Mouse (Mus musculus) heart, embryonic 15.5 days (tissue): Measurements from ENCODE around the gene Wrnip1. TPM values are rescaled to one million over a fixed set of nuclear protein-coding genes. Genes with fewer than 3 reads are reported as not detected.

Source experiments
- ATAC-seq: fragments of 200-750 bp; cut with Nextera tagmentation; replicated peaks from 2 replicates; pipeline ENCODE4 v1.8.0; 2017; ENCODE audit warnings: low read depth, moderate TSS enrichment; ENCODE audit not compliant: insufficient number of reproducible peaks, insufficient read depth, low FRiP score
- H3K27ac ChIP-seq: fragments of 300-500 bp; sonication (generic); 2 replicates; pipeline ENCODE4 v1.5.1; 2015; ENCODE audit warnings: mild to moderate bottlenecking, inconsistent platforms
- H3K27me3 ChIP-seq: fragments of 300-500 bp; sonication (generic); 2 replicates; pipeline ENCODE4 v1.6.1; 2015; ENCODE audit warnings: inconsistent platforms
- H3K36me3 ChIP-seq: fragments of 300-500 bp; sonication (generic); 2 replicates; pipeline ENCODE4 v1.6.1; 2015; ENCODE audit warnings: mild to moderate bottlenecking, inconsistent platforms
- H3K4me1 ChIP-seq: fragments of 300-500 bp; sonication (generic); replicated peaks from 2 replicates; pipeline ENCODE4 v1.6.1; 2015; ENCODE audit warnings: inconsistent platforms
- H3K4me2 ChIP-seq: fragments of 300-500 bp; sonication (generic); 2 replicates; pipeline ENCODE4 v1.6.1; 2015; ENCODE audit warnings: inconsistent platforms, mild to moderate bottlenecking, moderate library complexity
- H3K4me3 ChIP-seq: fragments of 300-500 bp; sonication (generic); 2 replicates; pipeline ENCODE4 v1.5.1; 2015; ENCODE audit warnings: mild to moderate bottlenecking, inconsistent platforms
- H3K9ac ChIP-seq: fragments of 300-500 bp; sonication (generic); 2 replicates; pipeline ENCODE4 v1.6.1; 2015; ENCODE audit warnings: mild to moderate bottlenecking, inconsistent platforms
- H3K9me3 ChIP-seq: fragments of 300-500 bp; sonication (generic); replicated peaks from 2 replicates; pipeline ENCODE4 v1.6.1; 2016; ENCODE audit warnings: inconsistent platforms
- WGBS: fragments of 180-500 bp; shearing (Covaris S2); methylation state at CpG from one replicate; pipeline ENCODE4 v1.1.7; 2015; ENCODE audit warnings: mixed read lengths; 5-methylcytosine and 5-hydroxymethylcytosine counted together
- polyA plus RNA-seq: library from polyadenylated mRNA; unstranded; fragments of >200 nt; fragmentation: Nextera tagmentation; extraction: Ambion mirVana; gene quantifications from 2 replicates; pipeline ENCODE4 v1.2.1, GENCODE M21; 2015

The Wrnip1 gene
- polyA plus RNA-seq, 1 experiment from 2014 or later: 22.2 TPM

GRCm38 (mm10) chr13:32807624-32808023 lies 5.8 kb downstream of the Wrnip1 start:
- H3K4me3 ChIP-seq: no peak overlapping the region
- H3K9ac ChIP-seq: no peak overlapping the region
- H3K36me3 ChIP-seq: peaks cover 34% of the 10 kb centered on the region
- 89% methylated on average over 3 of the region's 3 CpGs for WGBS
- H3K27ac ChIP-seq: no peak overlapping the region
- H3K27me3 ChIP-seq: no peaks in the 10 kb centered on the region
- ATAC-seq: no peak
- peaks cover 29% of the 10 kb centered on the region for H3K4me1 ChIP-seq
- H3K9me3 ChIP-seq: no peaks in the 10 kb centered on the region
- H3K4me2 ChIP-seq: no peak overlapping the region

- ATAC-seq: no peak
- H3K4me1 ChIP-seq: no peaks in the 10 kb centered on the region
- no peak overlapping the region for H3K9ac ChIP-seq
- H3K27ac ChIP-seq: no peak overlapping the region
- no peaks in the 10 kb centered on the region for H3K9me3 ChIP-seq
- H3K4me2 ChIP-seq: no peak overlapping the region
- 91% methylated on average over 3 of the region's 3 CpGs for WGBS
- H3K36me3 ChIP-seq: peaks cover 56% of the 10 kb centered on the region
- H3K27me3 ChIP-seq: no peaks in the 10 kb centered on the region
- no peak overlapping the region for H3K4me3 ChIP-seq
Observed at GRCm38 (mm10) chr13:32819241-32819640, 17.4 kb downstream of the Wrnip1 start.

GRCm38 (mm10) chr13:32819926-32820325 lies 18.1 kb downstream of the Wrnip1 start:
- H3K27me3 ChIP-seq: no peaks in the 10 kb centered on the region
- H3K9ac ChIP-seq: no peak overlapping the region
- no peaks in the 10 kb centered on the region for H3K4me1 ChIP-seq
- peaks cover 54% of the 10 kb centered on the region for H3K36me3 ChIP-seq
- 88% methylated on average over 5 of the region's 5 CpGs for WGBS
- H3K4me3 ChIP-seq: no peak overlapping the region
- no peak overlapping the region for H3K4me2 ChIP-seq
- H3K27ac ChIP-seq: no peak overlapping the region
- no peaks in the 10 kb centered on the region for H3K9me3 ChIP-seq
- ATAC-seq: no peak

- no peaks in the 10 kb centered on the region for H3K4me1 ChIP-seq
- H3K27ac ChIP-seq: no peak overlapping the region
- no peak overlapping the region for H3K9ac ChIP-seq
- H3K4me2 ChIP-seq: no peak overlapping the region
- H3K36me3 ChIP-seq: peaks cover 46% of the 10 kb centered on the region
- no peak overlapping the region for H3K4me3 ChIP-seq
- no peak for ATAC-seq
- WGBS: 96% methylated on average over 4 of the region's 4 CpGs
- no peaks in the 10 kb centered on the region for H3K27me3 ChIP-seq
- no peaks in the 10 kb centered on the region for H3K9me3 ChIP-seq
Observed at GRCm38 (mm10) chr13:32821671-32822070, 19.8 kb downstream of the Wrnip1 start.

GRCm38 (mm10) chr13:32823126-32823525 lies 21.3 kb downstream of the Wrnip1 start:
- no peak overlapping the region for H3K9ac ChIP-seq
- H3K4me1 ChIP-seq: no peaks in the 10 kb centered on the region
- H3K27me3 ChIP-seq: no peaks in the 10 kb centered on the region
- H3K4me2 ChIP-seq: no peak overlapping the region
- H3K36me3 ChIP-seq: peaks cover 34% of the 10 kb centered on the region
- no peaks in the 10 kb centered on the region for H3K9me3 ChIP-seq
- H3K4me3 ChIP-seq: no peak overlapping the region
- H3K27ac ChIP-seq: no peak overlapping the region
- no peak for ATAC-seq
- 72% methylated on average over 6 of the region's 6 CpGs for WGBS

- no peaks in the 10 kb centered on the region for H3K9me3 ChIP-seq
- H3K36me3 ChIP-seq: peaks cover 23% of the 10 kb centered on the region
- no peak for ATAC-seq
- no peak overlapping the region for H3K9ac ChIP-seq
- H3K27me3 ChIP-seq: no peaks in the 10 kb centered on the region
- no peak overlapping the region for H3K4me3 ChIP-seq
- H3K4me1 ChIP-seq: no peaks in the 10 kb centered on the region
- H3K4me2 ChIP-seq: no peak overlapping the region
- 76% methylated on average over 6 of the region's 6 CpGs for WGBS
- H3K27ac ChIP-seq: no peak overlapping the region
Observed at GRCm38 (mm10) chr13:32824377-32825330, 22.8 kb downstream of the Wrnip1 start.

- no peak for ATAC-seq
- H3K9me3 ChIP-seq: no peaks in the 10 kb centered on the region
- H3K27me3 ChIP-seq: no peaks in the 10 kb centered on the region
- H3K4me1 ChIP-seq: no peaks in the 10 kb centered on the region
- WGBS: 90% methylated on average over 8 of the region's 8 CpGs
- H3K4me3 ChIP-seq: no peak overlapping the region
- no peak overlapping the region for H3K27ac ChIP-seq
- peaks cover 14% of the 10 kb centered on the region for H3K36me3 ChIP-seq
- no peak overlapping the region for H3K9ac ChIP-seq
- H3K4me2 ChIP-seq: no peak overlapping the region
Observed at GRCm38 (mm10) chr13:32825546-32825945, 23.7 kb downstream of the Wrnip1 start.

GRCm38 (mm10) chr13:32827111-32827822 lies 25.4 kb downstream of the Wrnip1 start:
- no peak for ATAC-seq
- Histone ChIP-seq H3K27me3 (no peaks in the 10 kb centered on the region), H3K4me1 (no peaks in the 10 kb centered on the region), H3K4me3 (no peak overlapping the region), H3K4me2 (no peak overlapping the region), H3K9me3 (no peaks in the 10 kb centered on the region), H3K9ac (no peak overlapping the region), H3K27ac (no peak overlapping the region), H3K36me3 (no peaks in the 10 kb centered on the region; the same call in 1 of the 2 replicates)
- WGBS: 71% methylated on average over 3 of the region's 3 CpGs

- H3K27me3 ChIP-seq: no peaks in the 10 kb centered on the region
- ATAC-seq: no peak
- no peak overlapping the region for H3K9ac ChIP-seq
- H3K4me3 ChIP-seq: no peak overlapping the region
- no peaks in the 10 kb centered on the region for H3K4me1 ChIP-seq
- no peaks in the 10 kb centered on the region; the same call in 1 of the 2 replicates for H3K36me3 ChIP-seq
- no peak overlapping the region for H3K4me2 ChIP-seq
- no peaks in the 10 kb centered on the region for H3K9me3 ChIP-seq
- 66% methylated on average over 4 of the region's 4 CpGs for WGBS
- H3K27ac ChIP-seq: no peak overlapping the region
Observed at GRCm38 (mm10) chr13:32827951-32828350, 26.1 kb downstream of the Wrnip1 start.

- 54% methylated on average over 4 of the region's 4 CpGs for WGBS
- no peaks in the 10 kb centered on the region for H3K27me3 ChIP-seq
- H3K36me3 ChIP-seq: no peaks in the 10 kb centered on the region
- H3K9me3 ChIP-seq: no peaks in the 10 kb centered on the region
- H3K4me3 ChIP-seq: no peak overlapping the region
- no peak overlapping the region for H3K9ac ChIP-seq
- H3K4me2 ChIP-seq: no peak overlapping the region
- ATAC-seq: no peak
- no peak overlapping the region for H3K27ac ChIP-seq
- H3K4me1 ChIP-seq: no peaks in the 10 kb centered on the region
Observed at GRCm38 (mm10) chr13:32828886-32829285, 27.0 kb downstream of the Wrnip1 start.

- WGBS: 70% methylated on average over 3 of the region's 3 CpGs
- Histone ChIP-seq H3K9me3 (no peaks in the 10 kb centered on the region), H3K27me3 (no peaks in the 10 kb centered on the region), H3K27ac (no peak overlapping the region), H3K4me3 (no peak overlapping the region), H3K9ac (no peak overlapping the region), H3K4me1 (no peaks in the 10 kb centered on the region), H3K4me2 (no peak overlapping the region), H3K36me3 (no peaks in the 10 kb centered on the region)
- no peak for ATAC-seq
Observed at GRCm38 (mm10) chr13:32831505-32832273, 29.9 kb downstream of the Wrnip1 start.
